Mouse (Mus musculus): ENCODE measurements around the gene Arfgef2.

- no peak for TF ChIP-seq MAFK (IDR thresholded peaks at IDR 0.05; ENCODE audit: insufficient read depth, low read depth, low read length)
- no peak for TF ChIP-seq ZNF384 (IDR thresholded peaks at IDR 0.05; ENCODE audit: low read depth, low read length)
Observed at GRCm38 (mm10) chr2:166830350-166830749, 25.0 kb downstream of the Arfgef2 start.

Measured in ES-E14 (cell line).